Mouse (Mus musculus) gastrocnemius, postnatal 10 days (tissue): Measurements from ENCODE around the gene Arhgef18. TPM values are rescaled to one million over a fixed set of nuclear protein-coding genes. Genes with fewer than 3 reads are reported as not detected.

ENCODE experiments used
- DNase-seq: peaks from one replicate; pipeline ENCODE4 v3.0.0; 2021; ENCODE audit warnings: mixed read lengths
- total RNA-seq, 2 experiments: library from RNA; stranded (reverse); gene quantifications; 2 replicates each; pipeline ENCODE4 v1.2.3; 2021

Gene Arhgef18
- total RNA-seq, 2 experiments from 2014 or later: 9.3 to 14.2 TPM

DNA sequence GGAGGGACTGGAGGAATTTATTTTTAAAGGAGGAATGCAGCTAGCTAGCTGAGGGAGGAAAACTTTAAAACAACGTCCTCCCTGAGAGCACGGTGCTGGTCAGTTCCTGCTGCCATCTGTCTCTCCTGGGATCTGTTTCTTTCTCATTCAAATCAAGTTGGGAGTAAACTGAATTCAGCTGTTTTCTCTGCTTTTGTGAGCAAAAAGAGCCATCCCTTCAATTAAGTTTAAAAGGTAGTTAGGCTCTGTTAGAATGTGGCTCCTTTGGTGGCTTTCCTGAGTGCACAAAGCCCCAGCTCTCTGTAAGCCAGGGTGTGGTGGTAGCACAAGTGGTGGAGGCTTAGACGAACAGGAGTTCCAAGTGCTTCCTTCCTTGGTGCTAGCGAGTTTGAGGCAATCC, 2.4 kb downstream of the Arhgef18 start:
- DNase-seq: no peak

- no peak for DNase-seq
These were observed 4.8 kb downstream of the Arhgef18 start for GRCm38 (mm10) chr8:3397597-3397996.

- no peak for DNase-seq
These were observed 7.7 kb downstream of the Arhgef18 start for GRCm38 (mm10) chr8:3400509-3400908.

- DNase-seq: no peak
These were observed 14.6 kb downstream of the Arhgef18 start for GRCm38 (mm10) chr8:3407417-3407816.

GRCm38 (mm10) chr8:3411085-3411484, 18.3 kb downstream of the Arhgef18 start:
- no peak for DNase-seq

DNA sequence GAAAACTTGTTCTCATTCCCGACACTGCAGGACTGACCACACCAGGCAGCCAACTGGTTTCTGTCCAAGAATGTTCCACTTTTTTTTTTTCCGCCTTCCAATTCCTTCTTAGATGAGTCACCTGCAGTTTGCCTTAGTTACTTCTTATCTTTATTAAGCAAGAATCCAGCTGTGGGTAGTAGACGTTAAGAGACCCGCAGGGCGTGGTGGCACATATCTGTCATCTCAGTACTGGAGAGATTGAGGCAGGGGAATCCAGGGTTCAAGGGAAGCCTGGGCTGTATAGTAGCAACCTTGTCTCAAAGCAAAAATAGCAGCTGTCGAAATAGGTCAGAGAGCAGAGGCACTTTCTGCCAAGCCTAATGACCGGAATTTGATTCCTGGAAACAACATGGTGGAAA, 19.1 kb downstream of the Arhgef18 start:
- DNase-seq: no peak

GRCm38 (mm10) chr8:3412816-3413215, 20.0 kb downstream of the Arhgef18 start:
- no peak for DNase-seq

GRCm38 (mm10) chr8:3414639-3415190, 21.9 kb downstream of the Arhgef18 start:
- DNase-seq: no peak

DNA sequence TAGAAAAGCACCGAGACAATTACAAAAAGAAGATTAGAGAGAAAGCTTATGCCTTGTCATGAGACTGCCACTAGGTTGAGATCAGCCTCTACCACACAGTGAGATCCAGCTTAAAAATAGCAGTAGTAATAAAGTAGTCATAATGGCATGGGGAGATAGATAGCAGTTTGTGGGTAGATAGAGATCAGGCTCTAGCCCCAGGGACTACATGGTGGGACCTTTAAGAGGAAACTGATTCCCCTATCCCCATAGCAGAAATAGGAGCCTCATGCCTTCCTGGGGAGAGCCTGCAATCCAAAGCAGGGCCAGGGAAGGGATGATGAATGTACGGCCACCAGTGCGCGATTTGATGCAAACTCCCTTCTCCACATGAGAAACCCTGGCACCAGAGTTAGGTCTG, 22.5 kb downstream of the Arhgef18 start:
- DNase-seq: no peak

DNA sequence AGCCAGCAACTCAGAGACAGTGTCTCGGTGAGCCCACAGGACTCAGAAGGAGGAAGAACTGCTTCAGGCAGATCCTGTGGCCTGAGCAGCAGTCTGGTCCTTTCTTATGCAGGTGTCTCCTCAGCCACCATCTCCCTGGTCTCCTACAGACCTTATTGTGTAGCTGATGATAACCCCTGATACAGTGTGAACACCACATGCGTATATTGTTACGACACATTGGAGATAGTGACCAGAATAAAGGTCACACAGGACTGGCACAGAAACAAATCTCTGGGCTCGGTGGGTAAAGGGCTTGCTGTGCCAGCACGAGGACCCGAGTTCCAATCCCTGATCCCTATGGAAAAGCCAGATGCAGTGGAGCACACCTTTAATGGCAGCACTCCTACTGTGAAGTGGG, 22.9 kb downstream of the Arhgef18 start:
- no peak for DNase-seq

- DNase-seq: no peak
These were observed 24.0 kb downstream of the Arhgef18 start for GRCm38 (mm10) chr8:3416846-3417245.

DNA sequence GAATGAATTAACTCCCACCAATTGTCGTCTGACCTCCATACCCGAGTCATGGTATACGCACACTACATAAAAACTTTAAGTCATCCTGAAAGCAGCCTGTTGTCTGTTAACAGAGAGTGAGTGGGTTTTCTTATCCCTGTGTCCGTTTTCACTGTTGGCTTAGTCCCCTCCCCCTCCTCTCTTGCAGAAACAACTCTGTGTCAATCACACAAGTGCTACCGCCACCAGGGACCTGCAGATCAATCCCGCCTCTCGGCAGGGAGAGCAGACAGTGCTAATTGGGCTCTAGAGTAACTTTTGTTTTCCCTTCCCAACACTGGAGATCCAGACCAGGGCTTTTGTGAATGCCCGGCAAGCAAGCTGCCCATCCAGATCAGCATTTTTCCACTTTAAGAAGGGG, 24.6 kb downstream of the Arhgef18 start:
- DNase-seq: no peak

DNA sequence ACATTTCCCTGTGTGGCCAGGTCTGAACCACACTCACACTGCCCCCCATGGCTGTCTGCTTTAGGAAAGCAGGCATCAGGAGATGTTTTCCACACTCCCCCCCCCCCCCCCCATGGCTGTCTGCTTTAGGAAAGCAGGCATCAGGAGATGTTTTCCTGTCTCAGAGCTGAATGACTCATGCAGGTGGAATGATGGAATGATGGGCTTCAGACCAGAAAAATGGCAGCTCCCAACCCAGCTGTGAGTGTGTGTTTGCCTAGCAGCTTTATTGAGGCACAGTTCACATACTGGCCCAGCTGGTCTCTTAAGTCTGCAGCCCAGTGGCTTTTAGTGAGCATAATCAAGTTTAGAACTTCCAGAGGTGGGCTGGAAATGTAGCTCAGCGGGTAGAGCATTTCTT, 25.3 kb downstream of the Arhgef18 start:
- DNase-seq: no peak

GRCm38 (mm10) chr8:3420105-3420706, 27.4 kb downstream of the Arhgef18 start:
- DNase-seq: no peak

GRCm38 (mm10) chr8:3421507-3421906, 28.7 kb downstream of the Arhgef18 start:
- DNase-seq: no peak

- no peak for DNase-seq
These were observed 32.4 kb downstream of the Arhgef18 start for GRCm38 (mm10) chr8:3425217-3425616.

DNA sequence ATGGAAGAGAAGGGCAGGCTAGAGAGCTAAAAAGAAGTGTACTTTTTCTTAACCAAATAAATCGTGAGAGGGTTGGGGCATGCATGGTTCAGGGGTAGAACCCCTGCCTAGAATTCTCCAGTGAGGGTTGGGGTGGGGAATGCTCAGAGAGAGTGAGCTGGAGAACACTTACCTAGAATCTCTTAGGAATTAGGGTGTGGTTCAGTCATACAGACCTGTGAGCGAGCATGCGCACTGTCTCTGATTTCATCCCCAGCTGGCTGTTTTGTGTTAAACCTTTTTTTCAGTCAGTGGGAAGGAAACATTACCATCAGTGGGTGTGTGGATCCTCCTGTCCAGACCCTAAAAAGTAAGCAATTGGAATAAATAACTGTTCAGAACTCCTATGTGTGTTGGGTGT, 33.4 kb downstream of the Arhgef18 start:
- DNase-seq: no peak

DNA sequence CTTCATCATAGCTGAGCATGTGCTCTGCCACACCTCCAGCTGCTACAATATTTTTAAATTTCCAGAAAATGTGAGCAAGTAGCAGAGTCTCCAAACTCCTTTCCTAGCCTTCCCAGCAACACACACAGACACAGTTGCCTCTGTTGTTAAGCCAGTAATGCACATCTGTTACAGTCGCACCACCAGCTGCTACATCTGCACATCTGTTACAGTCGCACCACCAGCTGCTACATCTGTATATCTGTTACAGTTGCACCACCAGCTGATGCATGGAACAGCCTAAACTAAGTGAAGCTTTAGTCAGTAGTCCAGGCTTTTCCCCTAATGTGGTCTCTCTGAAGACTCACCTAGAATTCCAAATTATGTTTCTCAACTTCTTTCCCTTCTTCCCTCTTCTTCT, 35.6 kb downstream of the Arhgef18 start:
- no peak for DNase-seq

DNA sequence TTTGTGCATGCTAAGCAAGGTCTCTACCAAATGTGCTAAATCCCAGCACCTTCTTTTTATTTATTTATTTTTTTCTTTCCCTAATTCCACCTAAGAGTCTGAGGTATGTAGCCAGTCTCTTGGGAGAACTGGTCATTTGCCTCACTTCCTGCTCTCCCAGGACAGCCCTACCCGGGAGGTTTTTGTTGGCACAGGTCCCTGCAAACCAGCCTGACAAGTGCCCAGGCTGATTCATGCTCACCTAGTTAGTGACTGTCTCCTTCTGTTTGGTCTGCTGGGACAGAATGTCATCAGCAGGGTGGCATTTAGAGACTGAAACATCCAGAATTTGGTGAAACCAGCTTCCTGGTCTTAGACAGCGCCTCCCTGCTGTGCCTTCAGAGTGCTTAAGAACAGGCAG, 37.2 kb downstream of the Arhgef18 start:
- no peak for DNase-seq

DNA sequence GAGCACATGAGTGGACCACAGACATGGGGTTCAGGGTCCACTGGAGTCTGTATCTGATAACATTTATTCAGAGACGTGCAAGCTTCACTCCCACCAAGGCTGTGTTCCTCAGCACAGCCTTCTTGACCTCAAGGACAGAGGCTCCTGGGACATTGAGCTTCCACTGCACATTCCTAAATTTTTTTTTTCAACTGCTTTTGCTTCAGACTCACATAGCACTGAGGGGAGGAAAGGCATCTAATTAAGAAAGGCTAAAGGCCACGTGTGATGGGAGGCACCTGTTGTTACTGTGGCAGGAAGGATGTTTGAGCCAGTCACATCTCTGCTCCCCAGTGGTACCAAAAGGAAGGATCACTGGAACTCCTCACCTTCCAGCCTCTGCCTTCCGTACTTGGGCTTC, 38.3 kb downstream of the Arhgef18 start:
- DNase-seq: no peak

DNA sequence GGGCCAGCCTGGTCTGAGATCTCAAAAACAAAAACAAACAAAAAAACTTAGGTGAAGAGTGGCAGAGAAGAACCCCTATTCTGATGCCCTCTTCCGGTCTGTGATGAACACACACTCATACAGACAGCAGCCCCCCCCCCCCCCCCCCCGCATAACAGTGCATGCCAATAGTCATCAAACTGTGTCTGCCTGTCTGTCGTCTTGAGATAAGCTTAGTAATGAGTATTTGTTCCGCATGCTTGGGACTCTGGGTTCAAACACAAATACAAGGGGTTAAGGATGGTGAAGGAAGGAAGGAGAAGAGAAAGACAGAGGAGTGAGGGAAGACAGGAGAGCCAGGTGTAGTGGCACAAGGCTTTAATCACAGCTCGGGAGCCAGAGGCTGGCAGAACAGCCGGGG, 43.7 kb downstream of the Arhgef18 start:
- no peak for DNase-seq

DNA sequence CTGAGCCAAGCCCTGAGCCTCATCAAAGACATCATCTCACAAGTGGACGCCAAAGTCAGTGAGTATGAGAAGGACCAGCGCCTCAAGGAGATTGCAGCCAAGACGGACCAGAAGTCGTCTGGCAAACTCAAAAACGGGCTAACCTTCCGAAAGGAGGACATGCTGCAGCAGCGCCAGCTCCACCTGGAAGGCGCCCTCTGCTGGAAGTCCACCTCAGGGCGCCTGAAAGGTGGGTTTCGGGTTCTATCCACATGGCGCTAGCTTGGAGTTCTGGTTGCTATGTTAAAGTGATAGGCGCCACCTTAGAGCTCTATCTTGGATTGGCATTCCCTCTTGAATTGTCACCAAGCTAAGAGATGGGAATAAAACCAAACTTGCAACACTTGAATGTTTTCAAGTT, 46.7 kb downstream of the Arhgef18 start:
- no peak for DNase-seq

GRCm38 (mm10) chr8:3449226-3449625, 56.4 kb downstream of the Arhgef18 start:
- no peak for DNase-seq

GRCm38 (mm10) chr8:3450670-3451069, 57.9 kb downstream of the Arhgef18 start:
- peak; percentile 70 for DNase-seq

- DNase-seq: no peak
These were observed 59.2 kb downstream of the Arhgef18 start for GRCm38 (mm10) chr8:3451992-3452391.
